Comparison of ENCODE assay signal across 20 mouse cellular contexts in the genomic region with DNA sequence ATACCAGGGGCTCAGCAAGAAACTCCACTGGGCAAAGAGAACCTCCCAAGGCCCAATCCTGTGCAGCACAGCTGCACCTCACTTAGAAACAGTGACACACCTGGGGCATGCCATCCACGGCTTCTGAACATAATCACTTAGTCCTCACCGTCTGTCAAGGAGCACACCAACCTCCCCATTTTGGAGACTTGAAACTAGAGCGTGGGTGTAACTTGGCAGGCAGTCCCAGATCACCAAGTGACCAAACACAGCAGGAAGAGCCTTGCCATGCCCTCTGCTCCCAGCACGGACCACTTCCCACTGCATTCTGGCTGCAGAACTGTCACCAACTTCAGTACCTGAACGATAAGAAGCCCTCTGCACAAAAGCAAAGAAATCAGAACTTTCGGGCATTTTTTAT. TPM values are rescaled to one million over a fixed set of nuclear protein-coding genes. Genes with fewer than 3 reads are reported as not detected.
DNase-seq lines count a peak whose midpoint lies in the region; ATAC-seq and TF ChIP-seq lines count a peak whose summit lies in the region.
"Had no signal": no experiment of that assay in that cellular context is flagged by ENCODE, and none has a peak within 500 bp of the region (broad histone marks: within the 10 kb centered on the region; RNA-seq: fewer than 3 reads in every experiment).

No protein-coding gene starts in this region.

- intact Hi-C loops in heart, postnatal 25 days (cut with DNase I): no loop called here

- no peak for TF ChIP-seq POLR2A in liver, adult 2 months (IDR thresholded peaks at IDR 0.05; ENCODE audit: extremely low read depth, insufficient read depth, low read length)
- TF ChIP-seq POLR2A in myocyte (IDR thresholded peaks at IDR 0.05; ENCODE audit: insufficient read length, low read depth): no peak

- 28% methylated on average over 6 of the region's 6 CpGs for WGBS in liver, adult 2 months
- 79% methylated on average over 6 of the region's 6 CpGs for WGBS in liver, embryonic 11.5 days
- WGBS in midbrain, embryonic 13.5 days: 93% methylated on average over 6 of the region's 6 CpGs

- no peak overlapping the region for H3K9ac ChIP-seq in liver, adult 2 months (ENCODE audit: low read depth, low read length)
- H3K9ac ChIP-seq in liver, embryonic 11.5 days (ENCODE audit: low read depth, low read length): no peak overlapping the region
- H3K9ac ChIP-seq in midbrain, embryonic 13.5 days (replicated peaks): no peak overlapping the region
- H3K9ac ChIP-seq: liver, embryonic 12.5 days; lung, embryonic 14.5 days; stomach, embryonic 15.5 days had no signal

- no peak overlapping the region for H3K4me2 ChIP-seq in liver, embryonic 11.5 days
- peak overlapping the region; percentile 7 for H3K4me2 ChIP-seq in myocyte (ENCODE audit: low read depth)
- no peak overlapping the region for H3K4me2 ChIP-seq in midbrain, embryonic 13.5 days (replicated peaks)
- H3K4me2 ChIP-seq: liver, embryonic 12.5 days; lung, embryonic 14.5 days; stomach, embryonic 15.5 days had no signal

- no peak for TF ChIP-seq CTCF in liver, adult 2 months (IDR thresholded peaks at IDR 0.05; ENCODE audit: low read depth, low read length)

- no peaks in the 10 kb centered on the region for H3K27me3 ChIP-seq in liver, adult 2 months (ENCODE audit: control insufficient read depth, insufficient read depth, low read length)
- H3K27me3 ChIP-seq in liver, embryonic 11.5 days (replicated peaks; ENCODE audit: control insufficient read depth, insufficient read depth, low read length): no peaks in the 10 kb centered on the region
- no peaks in the 10 kb centered on the region for H3K27me3 ChIP-seq in myocyte (ENCODE audit: control insufficient read depth, insufficient read depth, insufficient read length)
- H3K27me3 ChIP-seq in midbrain, embryonic 13.5 days: no peaks in the 10 kb centered on the region
- H3K27me3 ChIP-seq: liver, embryonic 12.5 days; Patski; stomach, embryonic 15.5 days had no signal

- H3K4me1 ChIP-seq in liver, adult 2 months (ENCODE audit: control insufficient read depth, insufficient read depth, low read length): peaks cover 22% of the 10 kb centered on the region
- peaks cover 49% of the 10 kb centered on the region for H3K4me1 ChIP-seq in liver, embryonic 11.5 days (replicated peaks; ENCODE audit: control insufficient read depth, insufficient read depth, low read length)
- H3K4me1 ChIP-seq in midbrain, embryonic 13.5 days (replicated peaks): peaks cover 4% of the 10 kb centered on the region; the same call in 1 of the 2 replicates

- H3K4me3 ChIP-seq in liver, adult 2 months (ENCODE audit: insufficient read depth, low read depth, low read length): no peak overlapping the region
- H3K4me3 ChIP-seq in liver, embryonic 11.5 days (ENCODE audit: low read depth, low read length): no peak overlapping the region
- H3K4me3 ChIP-seq in myocyte: no peak overlapping the region
- no peak overlapping the region for H3K4me3 ChIP-seq in midbrain, embryonic 13.5 days (replicated peaks)
- H3K4me3 ChIP-seq: liver, embryonic 12.5 days; megakaryocyte, embryonic 14.5 days; stomach, embryonic 15.5 days had no signal

- peak; percentile 94 for DNase-seq in heart, adult 11 months
- no peak for DNase-seq in heart, postnatal 25 days (ENCODE audit: low spot score)
- DNase-seq in liver, adult 2 months (ENCODE audit: extremely low read depth, low read depth, low spot score): peak; percentile 63
- no peak for DNase-seq in liver, embryonic 11.5 days (ENCODE audit: low spot score)
- DNase-seq in cerebellum, adult 9-10 months: peak; percentile 71
- DNase-seq in lung, postnatal 10 days: no peak
- DNase-seq: adrenal gland, postnatal 14 days; B cell, adult 2 months; gastrocnemius, postnatal 10 days; kidney, adult 9 months; lung, embryonic 14.5 days; right cerebral cortex, postnatal 14 days had no signal

- no peaks in the 10 kb centered on the region for H3K9me3 ChIP-seq in liver, embryonic 11.5 days (ENCODE audit: control insufficient read depth, low read length)
- no peaks in the 10 kb centered on the region for H3K9me3 ChIP-seq in midbrain, embryonic 13.5 days
- H3K9me3 ChIP-seq: liver, embryonic 12.5 days; megakaryocyte, embryonic 14.5 days; stomach, embryonic 15.5 days had no signal

- H3K27ac ChIP-seq in liver, adult 2 months (replicated peaks; ENCODE audit: insufficient read depth, low read depth, low read length): no peak overlapping the region
- no peak overlapping the region for H3K27ac ChIP-seq in liver, embryonic 11.5 days (ENCODE audit: low read depth, low read length)
- H3K27ac ChIP-seq in midbrain, embryonic 13.5 days: no peak overlapping the region
- H3K27ac ChIP-seq: liver, embryonic 12.5 days had no signal

- no peaks in the 10 kb centered on the region; the same call in 1 of the 2 replicates for H3K36me3 ChIP-seq in liver, adult 2 months (ENCODE audit: control insufficient read depth, insufficient read depth, low read length)
- H3K36me3 ChIP-seq in liver, embryonic 11.5 days (ENCODE audit: control insufficient read depth, insufficient read depth, low read length): peaks cover 10% of the 10 kb centered on the region
- no peaks in the 10 kb centered on the region for H3K36me3 ChIP-seq in myocyte (ENCODE audit: control insufficient read depth, insufficient read depth)
- no peaks in the 10 kb centered on the region for H3K36me3 ChIP-seq in midbrain, embryonic 13.5 days
- H3K36me3 ChIP-seq: stomach, embryonic 15.5 days had no signal

- no peak overlapping the region for H3ac ChIP-seq in myocyte (ENCODE audit: control insufficient read depth, insufficient read length)

- peaks cover 21% of the 10 kb centered on the region; the same call in 1 of the 2 replicates for H3K79me2 ChIP-seq in liver, adult 2 months (ENCODE audit: control insufficient read depth, insufficient read depth, low read length)
- H3K79me2 ChIP-seq in myocyte (ENCODE audit: control insufficient read depth, insufficient read depth): no peaks in the 10 kb centered on the region

- no peak for ATAC-seq in liver, embryonic 11.5 days (replicated peaks; ENCODE audit: low FRiP score)
- no peak for ATAC-seq in midbrain, embryonic 13.5 days
- ATAC-seq: activated CD4-positive, CD25-positive, alpha-beta regulatory T cell, adult 4 months; inflammation-experienced regulatory T-cells, adult 6 months; liver, embryonic 12.5 days; Patski had no signal

TF ChIP-seq in myocyte, 11 proteins besides CTCF, POLR2A, EP300 and RAD21:
- no peak for TF ChIP-seq CEBPB (IDR thresholded peaks at IDR 0.05; ENCODE audit: insufficient read depth, poor library complexity, severe bottlenecking)
- TF ChIP-seq MAX (IDR thresholded peaks at IDR 0.05; ENCODE audit: low read depth): no peak
- peak in 1 of 3 experiments; percentile 8 for TF ChIP-seq MYOG (IDR thresholded peaks at IDR 0.05; ENCODE audit: control insufficient read depth in 1 of 3, insufficient read depth in 1 of 3, insufficient read length in 2 of 3, low read depth in 2 of 3)

RNA-seq across cellular contexts. Expression of gene Igf2r, which starts 12.3 kb away (rescaled TPM):
- 100 to 1,000 TPM in 1 of 2 experiments, 10 to 100 TPM in 1; 99.0 to 108 TPM for total RNA-seq in heart, postnatal 25 days (2021)
- 22.3 and 26.6 TPM in 2 replicates for total RNA-seq in liver, adult 2 months (2014; rRNA removed)
- 8.0 and 8.7 TPM in 2 replicates for polyA plus RNA-seq in liver, adult 2 months (2012; rRNA removed)
- polyA plus RNA-seq in liver, embryonic 11.5 days (2014; fragmentation: Nextera tagmentation; extraction: Ambion mirVana): 41.8 and 43.7 TPM in 2 replicates
- 21.6 TPM for polyA plus RNA-seq in myocyte (2012; fragmentation: generic; extraction: Trizol)
- 11.0 and 11.2 TPM in 2 replicates for polyA plus RNA-seq in midbrain, embryonic 13.5 days (2015; fragmentation: Nextera tagmentation; extraction: Ambion mirVana)

Comparison
In these comparisons a context has a peak if more than half of its experiments do, and no peak if none do; other contexts are left out.
1. DNase-seq: peak in heart, adult 11 months (single experiment), liver, adult 2 months (single experiment) and cerebellum, adult 9-10 months (single experiment); none in heart, postnatal 25 days (single experiment), liver, embryonic 11.5 days (single experiment) and lung, postnatal 10 days (single experiment).